Mouse (Mus musculus) cerebellum, adult 2 months (tissue): ENCODE data around the gene Pla2g6.

Experiments
- CTCF ChIP-seq: fragments of 200-500 bp; IDR thresholded peaks from 2 replicates; pipeline ENCODE4 v1.5.1; 2011; ENCODE audit warnings: low read depth, mild to moderate bottlenecking, control low read depth, low read length, moderate library complexity, borderline replicate concordance; ENCODE audit not compliant: insufficient read depth
- POLR2A ChIP-seq: fragments of 200-500 bp; IDR thresholded peaks from 2 replicates; pipeline ENCODE4 v1.6.1; 2011; ENCODE audit warnings: low read length, control low read depth, borderline replicate concordance; ENCODE audit not compliant: insufficient read depth

- TF ChIP-seq POLR2A: no peak
- no peak for TF ChIP-seq CTCF
Measured at GRCm38 (mm10) chr15:79321733-79322190, 6.4 kb downstream of the Pla2g6 start.
